Mouse (Mus musculus): ENCODE measurements around the gene Agrp.

The Agrp gene

DNA sequence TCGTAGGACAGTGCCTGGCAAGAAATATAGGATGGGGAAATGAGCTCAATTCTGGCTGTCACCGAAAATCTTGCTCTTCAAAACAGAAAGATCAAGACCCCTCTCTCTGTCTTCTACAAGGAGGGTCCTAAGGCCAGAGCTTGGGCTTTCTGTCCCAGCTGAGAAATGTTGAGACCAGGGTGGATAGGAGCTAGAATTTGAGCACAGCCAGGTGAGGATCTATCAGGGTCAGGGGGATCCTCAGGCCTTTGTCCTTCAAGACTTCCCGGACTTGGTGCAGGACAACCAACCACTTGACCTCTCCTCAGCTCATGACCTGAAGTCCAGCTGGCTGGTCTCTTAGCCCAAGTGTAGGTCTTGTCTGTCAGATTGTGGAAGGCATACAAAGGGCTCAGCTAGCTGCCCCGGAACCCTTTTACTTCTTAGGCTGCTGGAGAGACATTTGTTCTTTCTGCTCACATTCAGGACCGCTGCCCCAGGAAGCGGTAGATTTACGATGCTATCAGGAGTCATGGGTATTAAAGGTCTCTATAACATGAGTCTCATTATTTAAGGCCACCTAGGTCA, 13.4 kb downstream of the Agrp start:
- in situ Hi-C loops (cut with MboI; ENCODE audit: unreplicated experiment in 2 of 2): no loop called here

DNA sequence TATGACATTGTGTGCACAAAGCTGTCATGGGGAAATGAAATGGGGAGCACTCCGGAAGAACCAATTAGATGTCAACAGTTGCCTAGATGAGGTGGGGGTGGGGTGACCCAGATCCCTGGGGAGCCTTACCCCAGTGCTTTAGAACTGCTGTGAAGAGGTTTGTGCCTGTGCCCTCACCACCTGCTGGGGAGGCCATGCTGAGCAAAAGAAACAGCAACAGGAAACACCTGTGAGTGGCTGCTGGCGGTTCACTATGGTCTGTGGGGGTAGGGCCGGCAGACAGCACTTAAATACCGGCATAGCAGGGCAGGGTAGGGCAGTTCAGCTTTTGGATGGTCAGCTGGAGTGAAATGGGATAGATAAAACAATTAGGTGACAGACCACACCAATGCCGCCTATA, 14.1 kb downstream of the Agrp start:
- in situ Hi-C loops (cut with MboI; ENCODE audit: unreplicated experiment in 2 of 2): no loop called here

DNA sequence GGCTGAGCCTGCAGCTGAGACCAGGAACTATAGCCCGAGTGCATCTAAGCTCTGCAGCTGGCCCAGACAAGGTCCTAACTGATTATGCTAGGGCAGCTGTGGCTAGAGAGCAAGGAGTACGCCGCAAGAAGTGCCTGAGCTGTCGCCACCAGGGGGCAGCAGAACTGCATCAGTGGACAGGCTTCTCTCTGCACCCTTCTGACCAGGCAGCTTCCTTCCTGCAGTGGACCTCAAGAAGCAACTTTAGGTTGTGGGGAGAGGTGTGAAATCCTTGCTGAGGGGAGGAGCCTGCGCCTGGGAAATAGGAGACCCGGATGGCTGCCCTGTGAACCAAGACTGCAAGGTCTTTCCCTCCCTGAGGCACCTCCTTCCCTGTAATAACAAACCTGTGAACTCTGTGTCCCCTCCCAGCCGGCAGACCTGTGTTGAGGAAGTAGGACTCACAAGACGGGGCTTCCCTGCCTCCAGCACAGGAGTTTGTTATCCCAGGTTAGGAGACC, 14.7 kb downstream of the Agrp start:
- in situ Hi-C loops (cut with MboI; ENCODE audit: unreplicated experiment in 2 of 2): no loop called here

DNA sequence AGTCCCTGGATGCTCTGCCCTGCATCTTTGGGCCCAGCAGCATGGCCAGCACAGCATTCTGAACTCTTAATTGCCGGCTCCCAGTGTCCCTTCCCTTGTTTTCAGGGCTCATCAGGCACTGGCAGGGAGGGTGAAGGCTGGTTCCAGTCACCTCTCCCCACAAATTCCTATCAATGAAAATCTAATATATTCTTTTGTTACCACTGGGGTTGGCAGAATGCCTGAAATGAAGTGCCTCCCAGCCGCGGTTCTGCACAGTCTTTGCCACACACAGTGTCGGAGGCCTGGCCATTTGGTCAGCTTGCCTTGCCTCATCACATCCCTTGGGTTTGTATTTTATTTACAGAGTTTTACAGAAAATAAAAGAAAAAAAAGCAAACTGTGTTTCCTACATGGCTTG, 15.4 kb downstream of the Agrp start:
- in situ Hi-C loops (cut with MboI; ENCODE audit: unreplicated experiment in 2 of 2): no loop called here

DNA sequence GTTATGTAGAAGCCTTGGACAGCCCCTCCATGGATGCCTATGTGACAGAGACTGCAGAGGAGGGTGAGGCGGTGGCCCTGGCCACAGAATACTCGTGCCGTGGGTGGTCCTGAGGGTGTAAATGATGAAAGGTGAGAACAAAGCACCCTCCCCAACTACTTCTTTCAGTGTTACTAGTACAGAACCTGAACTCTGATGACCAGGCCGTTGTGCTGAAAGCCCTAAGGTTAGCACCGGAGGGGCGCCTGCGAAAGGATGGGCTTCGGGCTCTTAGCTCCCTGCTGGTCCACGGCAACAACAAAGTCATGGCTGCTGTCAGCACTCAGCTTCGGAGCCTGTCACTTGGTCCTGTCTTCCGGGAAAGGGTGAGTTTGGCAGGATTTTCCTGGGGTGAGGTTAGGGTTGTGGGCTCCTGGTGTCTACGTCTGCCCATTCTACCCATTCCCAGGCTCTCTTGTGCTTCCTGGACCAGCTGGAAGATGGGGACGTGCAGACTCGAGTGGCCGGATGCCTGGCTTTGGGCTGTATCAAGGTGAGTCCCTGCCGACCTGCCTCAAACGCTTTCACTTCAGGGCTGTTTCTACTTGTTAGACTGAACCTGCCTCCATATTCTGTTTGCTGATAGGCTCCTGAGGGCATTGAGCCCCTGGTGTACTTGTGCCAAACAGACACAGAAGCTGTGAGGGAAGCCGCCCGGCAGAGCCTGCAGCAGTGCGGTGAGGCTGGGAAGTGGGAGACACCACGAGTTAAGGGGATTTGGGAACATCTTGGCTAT, 16.1 kb downstream of the Agrp start:
- in situ Hi-C loops (cut with MboI; ENCODE audit: unreplicated experiment in 2 of 2): no loop called here

DNA sequence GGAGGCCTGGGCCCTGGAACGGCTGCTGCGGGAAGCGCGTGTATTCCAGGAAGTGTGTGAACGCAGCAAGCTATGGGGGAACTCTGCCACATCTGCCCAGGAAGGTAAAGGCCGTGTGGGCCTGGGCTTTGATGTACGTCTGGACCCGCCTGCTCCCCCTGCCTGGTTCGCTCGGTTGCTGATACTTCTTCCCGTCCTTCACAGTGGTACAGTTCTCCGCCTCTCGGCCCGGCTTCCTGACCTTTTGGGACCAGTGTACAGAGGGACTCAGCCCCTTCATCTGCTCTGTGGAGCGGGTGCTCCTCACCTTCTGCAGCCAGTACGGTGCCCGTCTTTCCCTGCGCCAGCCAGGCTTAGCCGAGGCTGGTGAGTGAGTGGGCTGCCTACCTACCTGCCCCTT, 17.0 kb downstream of the Agrp start:
- in situ Hi-C loops (cut with MboI; ENCODE audit: unreplicated experiment in 2 of 2): no loop called here

DNA sequence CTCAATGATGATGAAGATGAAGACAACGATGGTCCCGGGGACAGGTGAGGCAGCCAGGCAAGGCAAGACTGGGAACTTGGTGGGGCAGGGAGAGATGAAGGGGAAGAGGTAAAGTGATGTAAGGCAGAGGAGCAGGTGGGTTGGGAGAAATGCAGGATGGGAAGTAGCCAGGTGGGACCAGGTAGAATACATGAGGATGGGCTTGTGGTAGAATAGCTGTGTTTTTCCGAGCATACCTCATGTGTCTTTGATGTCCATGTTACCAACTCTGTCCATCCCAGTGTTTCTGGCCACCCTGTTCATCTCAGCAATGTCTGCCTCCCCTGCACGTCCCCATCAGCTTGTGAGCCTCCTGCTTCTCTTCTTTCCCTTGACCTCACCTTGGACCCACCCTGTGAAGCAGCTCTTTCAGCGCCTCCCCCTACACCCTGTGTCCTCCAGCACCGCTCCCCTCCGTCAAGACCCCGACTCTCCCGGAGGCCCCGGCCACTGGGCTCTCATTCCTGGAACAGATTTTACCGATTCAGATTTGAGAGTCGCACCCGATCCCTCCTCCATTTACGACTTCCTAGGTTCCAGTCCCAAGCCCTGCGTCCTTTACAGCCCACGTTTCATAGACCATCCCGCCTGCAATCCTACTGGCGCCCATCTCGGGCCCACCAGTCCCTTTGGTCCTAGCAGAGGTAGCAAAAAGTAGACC, 18.2 kb downstream of the Agrp start:
- in situ Hi-C loops (cut with MboI; ENCODE audit: unreplicated experiment in 2 of 2): no loop called here

DNA sequence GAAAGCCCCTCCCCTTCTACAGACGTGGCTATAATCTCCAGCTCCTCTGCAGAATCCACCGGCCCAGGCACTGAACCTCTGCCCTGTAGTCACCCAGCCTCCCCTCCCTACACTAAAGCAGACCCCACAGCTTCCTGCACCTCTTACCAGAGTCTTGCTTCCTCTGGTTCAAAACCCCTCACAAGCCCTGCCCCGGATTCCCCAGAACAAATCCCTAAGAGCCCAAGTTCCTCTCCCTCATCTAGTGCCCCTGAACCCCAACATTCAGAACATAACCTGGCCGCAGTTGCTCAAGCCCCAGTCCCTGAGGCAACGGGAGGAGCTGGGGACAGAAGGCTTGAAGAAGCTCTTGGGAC, 18.9 kb downstream of the Agrp start:
- in situ Hi-C loops (cut with MboI; ENCODE audit: unreplicated experiment in 2 of 2): no loop called here

DNA sequence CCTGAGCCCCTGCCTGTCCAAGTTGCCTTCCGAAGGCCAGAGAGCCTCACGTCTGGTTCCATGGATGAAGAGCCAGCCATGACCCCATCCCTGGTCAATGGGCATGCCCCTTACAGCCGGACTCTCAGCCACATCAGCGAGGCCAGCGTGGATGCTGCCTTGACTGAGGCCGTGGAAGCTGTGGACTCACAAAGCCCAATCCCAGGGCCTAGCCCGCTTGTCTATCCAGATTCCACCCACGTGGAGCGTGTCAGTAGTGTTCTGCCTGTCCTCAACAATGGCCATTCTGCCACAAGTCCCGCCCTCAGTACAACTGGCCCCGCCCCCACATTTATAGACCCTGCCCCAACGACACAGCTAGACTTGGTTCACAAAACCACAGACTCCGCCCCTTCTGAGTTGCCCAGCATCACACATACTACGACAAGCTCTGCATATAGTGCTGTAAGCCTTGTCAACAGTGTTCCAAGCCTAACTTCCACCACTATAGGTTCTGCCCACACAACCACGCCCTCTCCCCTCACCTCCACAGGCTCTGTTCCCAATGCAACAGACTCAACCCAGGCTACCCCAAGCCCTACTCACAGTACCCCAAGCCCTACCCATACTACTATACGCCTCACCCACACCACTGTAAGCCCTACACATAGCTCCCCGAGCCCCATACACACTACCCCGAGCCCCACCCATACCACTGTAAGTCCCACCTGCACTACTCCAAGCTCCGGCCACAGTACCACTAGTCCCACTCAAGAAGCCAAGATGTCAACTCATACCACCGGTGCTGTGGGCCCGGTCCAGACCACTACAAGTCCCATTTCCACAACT, 19.5 kb downstream of the Agrp start:
- in situ Hi-C loops (cut with MboI; ENCODE audit: unreplicated experiment in 2 of 2): no loop called here

DNA sequence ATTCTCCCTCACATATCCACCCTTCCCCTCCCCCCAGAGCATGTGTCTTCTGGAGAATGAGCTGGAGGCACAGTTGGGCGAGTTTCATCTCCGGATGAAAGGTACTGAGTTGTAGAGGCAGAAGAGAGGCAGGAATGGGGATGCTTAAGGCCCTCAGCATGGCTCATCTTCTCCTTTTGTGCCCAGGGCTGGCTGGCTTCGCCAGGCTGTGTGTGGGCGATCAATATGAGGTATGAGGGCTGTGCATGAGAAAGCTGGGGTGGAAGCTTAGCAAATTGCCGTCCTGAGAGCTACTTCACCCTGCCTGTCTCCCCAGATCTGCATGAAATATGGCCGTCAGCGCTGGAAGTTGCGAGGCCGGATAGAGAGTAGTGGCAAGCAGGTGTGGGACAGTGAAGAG, 21.3 kb downstream of the Agrp start:
- in situ Hi-C loops (cut with MboI; ENCODE audit: unreplicated experiment in 2 of 2): no loop called here

DNA sequence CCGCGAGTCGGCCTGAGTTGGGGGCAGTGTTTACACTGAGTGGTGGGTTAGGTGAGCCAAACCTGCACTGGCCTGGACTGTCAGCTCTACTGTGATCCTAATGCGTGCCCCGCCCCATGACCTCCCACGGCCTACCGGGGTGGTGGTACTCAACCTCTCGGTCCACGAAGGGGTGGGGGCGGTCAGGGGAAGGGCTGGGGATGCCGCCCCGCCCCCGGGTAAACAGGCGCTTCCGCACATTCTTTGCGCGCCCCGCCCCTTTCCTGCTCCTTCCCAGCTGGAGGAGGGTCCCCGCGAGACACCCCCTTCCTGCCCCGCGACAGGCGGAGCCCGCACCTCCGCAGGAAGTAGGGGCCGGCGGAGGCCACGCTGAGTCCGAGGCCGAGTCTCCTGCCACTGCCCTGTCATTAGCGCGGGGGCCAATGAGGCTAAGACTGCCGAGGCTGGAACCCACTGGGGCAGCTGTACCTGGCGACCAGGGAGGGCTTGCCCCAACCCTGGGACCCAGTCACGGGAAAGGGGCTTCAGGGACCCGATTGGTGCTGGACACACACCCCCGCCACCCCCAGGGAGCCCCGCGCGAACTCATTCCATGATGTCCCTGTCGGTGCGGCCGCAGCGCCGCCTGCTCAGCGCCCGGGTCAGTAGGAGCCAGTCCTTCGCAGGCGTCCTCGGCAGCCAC, 23.2 kb downstream of the Agrp start:
- in situ Hi-C loops (cut with MboI; ENCODE audit: unreplicated experiment in 2 of 2): no loop called here

DNA sequence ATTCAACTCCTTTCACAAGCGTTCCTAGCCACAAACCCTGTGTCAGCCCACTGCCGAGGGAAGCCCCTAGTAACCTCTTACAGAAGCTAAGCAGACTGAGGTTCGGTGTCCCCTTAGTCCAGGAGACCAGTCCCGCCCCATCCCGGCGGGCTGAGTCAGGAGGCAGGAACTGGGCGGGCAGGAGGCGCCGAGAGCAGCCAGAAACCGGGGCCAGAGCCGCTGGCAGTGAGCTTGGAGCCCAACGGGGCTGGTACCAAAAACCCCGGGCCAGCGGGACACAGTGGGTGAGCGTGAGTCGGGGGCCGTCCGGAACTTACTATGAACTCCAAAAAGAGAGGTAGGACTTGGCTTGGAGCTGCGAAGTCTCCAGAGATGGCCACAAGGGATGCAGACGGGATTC, 24.2 kb downstream of the Agrp start:
- in situ Hi-C loops (cut with MboI; ENCODE audit: unreplicated experiment in 2 of 2): no loop called here

DNA sequence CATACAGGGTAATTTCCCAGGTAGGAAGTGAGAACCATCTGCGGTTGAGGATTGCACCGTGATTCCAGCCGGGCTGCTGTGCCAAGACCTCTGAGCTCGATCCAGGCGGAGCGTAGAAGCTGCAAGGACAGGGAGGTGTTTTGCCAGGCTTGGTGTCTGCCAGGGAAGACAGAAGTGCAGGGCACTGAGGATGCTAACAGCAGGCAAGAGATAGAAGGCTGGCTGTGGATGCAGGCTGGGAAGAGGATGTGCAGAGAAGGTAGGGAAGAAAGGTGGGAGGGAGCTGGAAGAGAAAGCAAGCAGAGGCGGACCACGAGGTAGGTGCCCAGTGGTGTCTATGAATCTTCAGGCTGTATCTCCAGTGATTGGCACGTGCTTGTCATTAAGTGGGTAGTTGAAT, 25.4 kb downstream of the Agrp start:
- in situ Hi-C loops (cut with MboI; ENCODE audit: unreplicated experiment in 2 of 2): no loop called here

DNA sequence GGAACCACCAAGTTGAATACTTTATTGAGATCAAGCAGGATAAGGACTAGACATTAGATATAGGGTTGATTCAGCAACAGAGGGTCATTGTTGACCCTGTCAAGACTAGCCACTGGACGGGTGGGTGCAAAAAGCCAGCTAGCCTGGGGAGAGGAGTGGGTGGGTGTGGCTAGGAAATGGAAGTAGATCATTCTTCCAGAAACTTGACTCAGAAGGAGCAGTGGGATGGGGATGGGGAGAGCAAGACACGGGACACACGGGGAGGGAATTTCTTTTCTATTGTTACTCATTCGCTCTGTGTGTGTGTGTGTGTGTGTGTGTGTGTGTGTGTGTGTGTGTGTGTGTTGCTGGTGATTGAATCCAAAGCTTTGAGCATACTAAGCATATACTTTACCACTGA, 27.4 kb downstream of the Agrp start:
- in situ Hi-C loops (cut with MboI; ENCODE audit: unreplicated experiment in 2 of 2): loop anchor here (5.0 to 10.0 kb wide), 3 partner anchors 78 to 445 kb away; partner anchors contain the start of genes Carmil2 (in 1 of the 2), Ctrl (in 1 of the 2), Nfatc3 (in 1 of the 2) and Psmb10 (in 1 of the 2)

DNA sequence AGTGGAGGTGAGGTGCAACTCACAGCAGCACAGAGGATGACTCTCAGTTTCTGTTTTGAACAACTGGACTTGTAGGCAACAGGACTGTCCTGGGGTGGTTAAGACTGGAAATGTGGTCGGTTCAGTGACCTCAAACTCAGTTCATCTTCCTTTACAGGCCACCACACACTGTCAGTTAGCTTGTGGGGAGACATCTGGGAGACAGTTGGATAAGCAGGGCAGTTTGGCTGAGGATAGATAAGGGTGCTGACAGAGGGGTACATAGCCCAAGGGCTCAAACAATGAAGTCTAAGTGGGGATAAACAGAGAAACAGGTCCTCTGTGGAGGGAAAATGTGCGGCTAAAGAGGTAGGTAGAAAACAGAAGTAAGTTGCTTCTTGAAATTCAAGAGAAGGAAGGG, 27.8 kb downstream of the Agrp start:
- in situ Hi-C loops (cut with MboI; ENCODE audit: unreplicated experiment in 2 of 2): loop anchor here (5.0 to 10.0 kb wide), 3 partner anchors 78 to 445 kb away; partner anchors contain the start of genes Carmil2 (in 1 of the 2), Ctrl (in 1 of the 2), Nfatc3 (in 1 of the 2) and Psmb10 (in 1 of the 2)

DNA sequence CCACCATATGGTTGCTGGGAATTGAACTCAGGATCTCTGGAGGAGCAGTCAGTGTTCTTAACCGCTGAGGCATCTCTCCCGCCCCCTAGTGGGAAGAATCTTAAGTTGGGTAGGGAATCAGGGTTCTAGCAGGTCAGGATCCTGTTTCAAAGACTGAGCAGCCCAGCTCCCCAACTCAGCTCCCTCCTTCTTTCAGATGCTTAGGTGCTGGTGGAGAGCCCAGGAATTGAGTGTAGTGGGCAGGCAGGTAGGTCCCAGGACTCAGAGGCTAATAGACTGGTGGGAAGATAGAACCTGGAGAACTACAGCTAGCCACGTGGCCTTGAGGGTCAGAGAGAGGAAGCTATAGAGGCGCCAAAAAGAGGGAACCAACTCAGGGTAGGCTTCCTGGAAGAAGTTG, 29.5 kb downstream of the Agrp start:
- in situ Hi-C loops (cut with MboI; ENCODE audit: unreplicated experiment in 2 of 2): loop anchor here (5.0 to 10.0 kb wide), 3 partner anchors 80 to 447 kb away; partner anchors contain the start of genes Carmil2 (in 1 of the 2), Ctrl (in 1 of the 2), Nfatc3 (in 1 of the 2) and Psmb10 (in 1 of the 2)

DNA sequence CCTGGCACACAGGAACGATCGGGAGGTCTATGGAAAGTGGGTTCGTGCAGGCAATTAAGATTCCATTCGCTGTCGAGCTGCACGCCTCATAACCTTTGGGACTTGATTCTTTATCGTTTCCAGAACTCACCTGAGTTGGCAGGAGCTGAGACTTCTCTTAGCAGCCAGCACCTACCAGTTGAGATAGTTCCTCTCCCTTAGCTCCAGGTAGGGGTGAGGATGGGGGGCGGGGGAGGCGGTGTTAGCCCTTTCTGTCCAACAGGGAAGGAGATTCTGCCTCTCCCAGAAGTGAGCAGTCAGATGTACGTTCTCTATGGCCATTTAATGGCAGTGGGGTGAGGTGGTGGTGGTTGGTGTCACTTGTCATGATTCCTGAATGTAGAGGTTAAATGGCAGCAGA, 30.1 kb downstream of the Agrp start:
- in situ Hi-C loops (cut with MboI; ENCODE audit: unreplicated experiment in 2 of 2): loop anchor here (5.0 to 10.0 kb wide), 3 partner anchors 80 to 448 kb away; partner anchors contain the start of genes Carmil2 (in 1 of the 2), Ctrl (in 1 of the 2), Nfatc3 (in 1 of the 2) and Psmb10 (in 1 of the 2)

DNA sequence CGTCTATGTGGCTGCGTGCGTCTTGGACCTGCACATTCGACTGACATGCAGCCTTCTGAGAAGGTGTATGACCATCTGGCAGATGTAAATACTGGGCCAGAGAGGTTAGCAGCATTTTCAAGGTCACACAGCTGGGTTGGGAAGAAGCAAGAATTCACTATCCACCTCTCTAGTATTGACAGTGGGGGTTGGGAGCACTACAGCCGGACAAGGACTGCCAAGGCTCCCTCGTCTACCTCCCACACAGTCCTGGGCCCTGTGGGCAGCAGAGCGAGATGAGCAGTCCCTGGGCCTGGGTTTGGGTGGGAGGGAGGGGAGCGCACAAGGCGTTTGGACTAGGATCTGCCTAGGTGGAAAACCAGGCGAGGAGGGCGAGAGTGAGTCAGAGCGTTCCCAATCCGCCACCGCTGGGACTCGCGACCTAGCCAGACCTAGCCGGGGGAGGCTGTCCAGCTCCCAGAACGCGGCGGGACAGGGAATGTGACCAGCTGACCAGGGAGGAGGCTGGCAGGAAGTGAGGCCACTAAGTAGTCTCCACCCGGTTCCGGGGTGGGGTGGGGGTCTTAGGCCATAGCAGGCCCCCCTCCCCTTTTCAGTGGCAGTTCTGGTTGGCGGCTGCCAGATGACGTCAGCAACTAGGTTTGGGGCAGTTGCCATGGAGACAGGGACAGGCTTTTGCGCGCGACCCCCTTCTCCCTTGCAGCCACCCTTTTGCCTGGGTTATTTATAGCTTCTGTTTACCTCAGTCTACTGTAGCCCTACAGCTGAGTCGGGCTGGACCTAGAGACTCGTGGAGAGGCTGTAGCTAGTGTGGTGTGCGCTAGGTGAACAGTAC, 30.8 kb downstream of the Agrp start:
- in situ Hi-C loops (cut with MboI; ENCODE audit: unreplicated experiment in 2 of 2): loop anchor here (5.0 to 10.0 kb wide), 3 partner anchors 81 to 448 kb away; partner anchors contain the start of genes Carmil2 (in 1 of the 2), Ctrl (in 1 of the 2), Nfatc3 (in 1 of the 2) and Psmb10 (in 1 of the 2)
